Mouse (Mus musculus) thymus, adult 2 months (tissue): Measurements from ENCODE around the gene Ppp2r5b.

ENCODE experiments used
- CTCF ChIP-seq: fragments of 200-500 bp; IDR thresholded peaks from 2 replicates; pipeline ENCODE4 v1.5.1; 2012; ENCODE audit warnings: mild to moderate bottlenecking, control low read depth, low read length, moderate library complexity, borderline replicate concordance; ENCODE audit not compliant: control insufficient read depth, poor library complexity, insufficient read depth; ENCODE audit errors: extremely low read depth
- POLR2A ChIP-seq: fragments of 200-500 bp; IDR thresholded peaks from 2 replicates; pipeline ENCODE4 v1.6.1; 2012; ENCODE audit warnings: mild to moderate bottlenecking, low read length, control low read depth, moderate library complexity; ENCODE audit not compliant: control insufficient read depth, poor library complexity, insufficient read depth; ENCODE audit errors: extremely low read depth

GRCm38 (mm10) chr19:6270661-6271060, 35.0 kb upstream of the Ppp2r5b start:
- TF ChIP-seq CTCF (no peak), POLR2A (no peak)
